Comparison of ENCODE assay signal across 14 mouse cellular contexts in the genomic region with DNA sequence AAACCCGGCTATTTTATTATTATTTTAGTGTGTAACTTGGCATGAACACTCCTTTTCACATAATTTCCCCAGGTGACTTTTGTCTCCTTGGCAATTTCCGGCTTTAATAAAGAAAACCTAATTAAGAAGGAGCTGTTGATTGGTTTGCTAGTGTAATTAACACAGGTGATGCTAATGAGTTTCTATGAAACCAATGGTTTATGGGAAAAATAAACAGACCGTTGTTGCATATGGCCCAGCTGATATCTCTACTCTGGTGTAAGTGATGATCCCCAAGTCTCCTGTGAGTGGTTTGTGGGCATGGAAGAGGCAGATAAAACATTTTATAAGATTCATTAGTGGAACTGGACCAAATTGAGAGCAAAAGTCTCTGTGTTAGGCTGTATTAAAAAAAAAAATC.
"Had no signal": no experiment of that assay in that cellular context is flagged by ENCODE, and none has a peak within 500 bp of the region (broad histone marks: within the 10 kb centered on the region; RNA-seq: fewer than 3 reads in every experiment).

No protein-coding gene starts in this region.

- H3K4me2 ChIP-seq: liver, embryonic 13.5 days; midbrain, embryonic 12.5 days; midbrain, embryonic 15.5 days had no signal

- H3K36me3 ChIP-seq: liver, embryonic 13.5 days; midbrain, embryonic 12.5 days; midbrain, embryonic 15.5 days had no signal

- H3K27me3 ChIP-seq: liver, embryonic 13.5 days; midbrain, embryonic 12.5 days; midbrain, embryonic 15.5 days had no signal

- H3K9ac ChIP-seq: liver, embryonic 13.5 days; midbrain, embryonic 12.5 days; midbrain, embryonic 15.5 days had no signal

- H3K27ac ChIP-seq: liver, embryonic 13.5 days; midbrain, embryonic 12.5 days; midbrain, embryonic 15.5 days had no signal

- H3K9me3 ChIP-seq: liver, embryonic 13.5 days; midbrain, embryonic 12.5 days; midbrain, embryonic 15.5 days had no signal

- H3K4me1 ChIP-seq: liver, embryonic 13.5 days had no signal

- ATAC-seq: midbrain, embryonic 15.5 days had no signal

- H3K4me3 ChIP-seq: liver, embryonic 13.5 days; midbrain, embryonic 12.5 days; midbrain, embryonic 15.5 days; myocyte had no signal

- DNase-seq: kidney, adult 18-20 months; kidney, adult 9 months; kidney, postnatal 14 days; kidney, postnatal 4 days; layer of hippocampus, adult 9-11 months; liver, embryonic 13.5 days; lung, adult 2 months; lung, postnatal 14 days; lung, postnatal 4 days; thymus, adult 18-20 months; thymus, postnatal 4 days had no signal
